Mouse (Mus musculus): Measurements from ENCODE around the gene Gm364.

Gene Gm364

DNA sequence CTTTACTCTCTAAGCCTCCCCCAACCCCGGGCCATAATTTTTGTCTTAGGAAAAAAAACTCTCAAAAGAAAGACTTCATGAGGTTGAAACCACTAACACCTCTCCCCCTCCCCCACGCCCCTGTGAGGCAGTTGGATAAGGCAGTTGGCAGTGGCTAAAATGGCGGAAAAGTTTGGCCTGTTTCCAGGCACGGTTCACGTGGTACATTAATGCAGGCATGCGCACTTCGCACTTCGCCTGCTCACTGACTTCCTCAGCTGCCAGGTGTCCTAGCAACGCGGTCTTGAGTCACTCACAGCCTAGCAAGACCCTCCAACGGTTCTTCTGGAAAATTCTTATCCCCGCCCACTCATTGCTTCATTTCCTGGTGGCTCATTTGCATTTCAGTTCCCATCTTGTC lies at the start of gene Gm364:
TSS of gene Gm364 (plus strand) at position 386 of the 400 bp plus-strand sequence.
- no peak for DNase-seq (ENCODE audit: extremely low spot score)

DNA sequence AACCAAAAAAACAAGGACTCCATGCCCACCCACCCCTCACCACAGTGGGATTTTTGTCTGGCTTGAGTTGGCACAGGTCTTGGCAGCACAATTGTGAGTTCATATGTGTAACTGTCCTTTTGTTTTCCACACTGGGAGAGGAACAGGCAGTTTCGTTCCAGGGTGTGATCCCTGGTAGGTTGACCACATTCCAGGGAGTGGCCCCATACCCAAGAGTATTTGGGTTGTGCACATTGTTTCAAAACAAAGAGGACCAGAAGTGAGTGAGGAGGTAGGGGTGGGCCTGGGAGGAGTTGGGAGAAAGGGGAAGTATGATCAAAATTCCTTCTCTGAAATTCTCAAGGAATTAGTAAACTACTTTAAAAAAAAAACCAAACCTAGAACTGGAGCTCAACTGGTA lies 49.6 kb upstream of the Gm364 start:
- no peak for DNase-seq (ENCODE audit: extremely low spot score)

DNA sequence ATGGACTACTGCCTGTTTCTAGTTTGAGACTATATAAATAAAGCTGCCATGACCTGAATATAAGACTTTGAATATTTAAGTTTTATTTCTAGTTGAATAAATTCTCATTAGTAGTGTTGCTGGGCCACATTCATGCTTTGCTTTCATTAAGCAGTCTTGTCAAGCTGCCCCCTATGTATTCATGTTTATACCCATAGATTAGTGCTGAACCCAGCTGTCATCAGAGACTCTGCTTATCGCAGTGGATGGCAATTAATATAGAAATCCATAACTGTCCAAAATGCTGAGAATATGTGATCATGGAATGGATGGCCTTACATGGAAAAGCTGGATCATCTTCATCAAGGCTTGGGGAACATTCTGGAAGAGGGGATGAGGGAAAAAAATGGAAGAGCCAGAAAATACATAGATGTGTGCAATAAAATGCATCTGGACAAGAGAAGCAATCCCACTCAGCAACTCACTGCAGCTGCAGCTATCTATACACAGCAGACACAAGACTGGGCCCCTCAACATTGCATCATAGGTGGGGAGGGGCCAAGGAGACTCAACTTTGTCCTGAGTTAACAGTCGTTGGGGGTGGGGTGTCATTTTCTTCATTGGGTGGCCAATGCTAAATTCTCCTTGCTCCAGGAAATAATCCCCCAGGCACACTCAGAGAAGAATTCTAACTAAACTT lies 43.9 kb upstream of the Gm364 start:
- DNase-seq (ENCODE audit: extremely low spot score) = no peak

DNA sequence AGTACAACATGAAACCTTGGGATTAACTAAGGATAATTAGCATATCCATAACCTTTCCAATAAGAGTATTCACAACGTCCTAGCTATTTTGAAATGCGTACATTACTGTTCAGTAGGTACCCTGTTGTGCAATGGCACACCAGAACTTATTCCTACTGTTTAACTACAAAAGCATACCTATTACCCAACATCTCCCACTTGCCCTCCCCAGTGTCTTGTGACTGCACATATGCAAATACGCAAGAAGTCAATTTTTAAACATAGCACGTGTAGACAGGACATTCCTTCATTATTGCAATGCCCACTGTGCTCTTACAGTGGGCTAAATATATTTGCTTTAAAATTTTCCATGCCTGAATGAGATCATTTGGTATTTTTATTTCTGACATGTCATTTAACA lies 36.0 kb upstream of the Gm364 start:
- no peak for DNase-seq (ENCODE audit: extremely low spot score)

DNA sequence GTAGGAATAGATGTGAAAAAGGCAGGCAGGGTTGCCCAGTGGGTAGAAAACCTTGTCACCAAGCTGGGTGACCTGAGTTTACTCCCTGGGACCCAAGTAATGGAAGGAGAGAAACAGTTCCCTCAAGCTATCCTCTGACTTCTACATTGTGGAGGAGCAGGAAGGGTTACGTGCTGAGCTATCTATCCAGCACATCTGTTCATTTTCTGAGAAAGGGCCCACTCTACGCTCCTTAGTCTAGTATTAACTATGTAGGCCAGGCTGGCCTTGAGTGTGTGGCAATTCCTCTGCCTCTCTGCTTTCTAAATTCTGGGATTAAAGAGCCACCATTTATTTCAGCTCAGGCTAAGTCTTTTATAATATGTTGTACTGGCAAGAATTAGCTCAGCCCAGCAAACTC lies 35.4 kb upstream of the Gm364 start:
- DNase-seq (ENCODE audit: extremely low spot score) = no peak

DNA sequence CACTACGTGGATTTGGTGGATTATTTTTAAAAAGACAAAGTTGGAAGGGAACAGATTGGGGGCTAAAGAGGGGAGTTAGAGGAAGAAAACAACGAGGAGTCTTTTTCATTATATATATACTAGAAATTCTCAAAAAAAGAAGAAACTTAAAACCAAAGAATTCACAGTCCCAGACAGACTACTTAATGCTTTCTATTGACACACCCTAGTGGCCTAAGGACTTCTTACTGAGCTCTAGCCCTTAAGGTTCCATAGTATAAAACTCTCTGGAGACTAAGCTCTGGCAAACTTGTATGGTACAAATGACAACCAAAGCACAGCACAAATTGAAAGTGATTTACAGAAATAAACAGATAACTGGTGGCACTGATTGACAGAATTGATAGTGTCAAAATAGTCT lies 34.9 kb upstream of the Gm364 start:
- no peak for DNase-seq (ENCODE audit: extremely low spot score)

DNA sequence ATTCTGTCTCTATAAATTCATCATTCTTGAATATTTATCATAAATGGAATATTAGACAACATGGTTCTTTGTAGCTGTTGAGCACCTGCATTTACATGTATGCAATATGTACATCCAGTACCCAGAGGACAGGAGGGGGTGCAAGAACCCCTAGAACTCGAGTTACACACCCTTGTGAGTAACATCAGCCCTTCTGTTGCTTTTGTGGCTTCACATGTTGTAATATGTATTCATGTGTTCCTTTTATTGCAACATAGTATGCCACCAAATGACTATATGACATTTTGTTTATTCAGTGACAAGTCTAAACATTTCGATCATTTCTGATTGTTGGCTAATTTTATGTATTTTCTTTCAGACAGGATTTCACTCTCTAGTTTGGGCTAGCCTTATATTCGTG lies 31.9 kb upstream of the Gm364 start:
- DNase-seq (ENCODE audit: extremely low spot score) = no peak

DNA sequence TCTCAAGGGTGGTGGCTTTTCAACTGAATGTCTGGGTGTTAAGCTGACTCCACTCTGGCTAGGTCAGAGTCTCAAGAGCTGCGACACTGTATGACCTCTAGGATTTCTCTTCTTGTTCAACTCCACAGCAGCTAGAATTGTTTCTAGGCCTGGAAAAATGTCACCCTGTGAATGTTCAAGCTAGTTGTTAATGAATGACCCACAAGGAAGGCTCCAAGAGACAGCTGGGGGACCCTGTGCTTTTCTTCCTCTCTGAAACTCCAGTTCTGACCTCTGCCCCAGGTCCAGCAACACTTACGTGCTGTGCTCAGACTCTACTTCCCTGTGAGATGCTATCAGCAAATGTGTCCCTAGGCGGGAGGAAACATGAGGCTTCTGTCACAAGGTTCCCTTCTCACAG lies 30.4 kb upstream of the Gm364 start:
- DNase-seq (ENCODE audit: extremely low spot score) = no peak

DNA sequence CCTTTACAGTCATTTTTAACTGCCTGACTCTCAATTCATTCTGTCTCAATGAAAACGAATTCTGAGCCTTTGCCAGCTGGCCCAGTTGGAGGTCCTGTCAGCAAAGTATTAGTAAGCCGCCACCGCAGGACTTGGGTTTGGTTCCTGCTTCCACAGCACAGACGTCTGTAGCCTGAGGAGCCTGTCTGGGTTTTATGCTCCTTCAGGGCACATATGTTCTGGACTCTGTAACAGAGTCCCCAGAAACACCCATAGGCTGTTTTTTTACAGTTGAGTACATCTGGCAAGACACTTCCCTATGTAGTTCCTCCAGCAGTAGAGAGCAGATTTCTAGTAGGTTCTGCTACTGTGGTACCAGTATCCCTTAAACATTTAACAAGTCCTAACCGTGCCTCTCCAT lies 28.0 kb upstream of the Gm364 start:
- DNase-seq (ENCODE audit: extremely low spot score) = no peak

DNA sequence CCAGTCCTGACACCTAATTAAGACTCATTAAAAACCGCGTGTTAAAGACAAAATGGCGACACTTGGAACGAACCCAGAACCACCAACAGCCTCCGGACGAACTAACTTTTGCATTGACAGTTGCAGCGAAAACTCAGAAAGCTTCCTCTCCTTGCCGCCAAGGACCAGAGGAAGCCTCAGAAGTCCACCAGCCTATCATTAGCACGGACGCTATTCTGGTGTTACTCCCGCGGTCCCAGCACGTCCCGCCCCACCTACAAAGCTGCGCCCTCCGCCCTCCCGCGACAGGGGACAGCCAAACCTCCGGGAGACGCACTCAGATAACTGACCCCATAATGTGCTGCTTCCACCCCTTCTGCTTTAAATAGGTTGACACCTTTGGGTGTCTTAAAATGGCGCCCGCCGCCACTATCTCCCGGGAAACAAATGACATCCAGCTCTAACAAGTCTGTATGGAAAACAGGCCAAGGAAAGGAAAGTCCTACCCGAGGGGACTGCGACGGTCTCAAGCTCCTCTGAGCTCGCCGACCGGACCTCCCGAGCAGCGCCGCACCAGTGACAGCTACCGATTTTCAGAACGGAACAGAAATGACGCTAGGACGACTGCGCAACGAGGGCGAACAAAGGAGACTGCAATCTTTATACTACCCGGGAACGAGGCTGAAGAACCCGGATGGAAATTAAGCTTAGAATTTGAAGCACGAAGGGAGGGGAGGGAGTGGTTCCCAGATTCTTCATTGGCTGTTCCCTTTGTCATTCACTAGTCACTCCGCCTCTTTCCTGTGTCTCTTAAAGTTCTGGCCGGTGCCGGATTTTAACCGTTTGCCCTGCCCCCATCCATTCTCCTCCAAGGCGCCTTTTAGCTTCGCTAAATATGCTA lies 16.3 kb upstream of the Gm364 start, which contains the start of gene Rbmx:
TSS of gene Rbmx (minus strand) at position 670 of the 880 bp plus-strand sequence.
- DNase-seq (ENCODE audit: extremely low spot score) = peak; percentile 82

DNA sequence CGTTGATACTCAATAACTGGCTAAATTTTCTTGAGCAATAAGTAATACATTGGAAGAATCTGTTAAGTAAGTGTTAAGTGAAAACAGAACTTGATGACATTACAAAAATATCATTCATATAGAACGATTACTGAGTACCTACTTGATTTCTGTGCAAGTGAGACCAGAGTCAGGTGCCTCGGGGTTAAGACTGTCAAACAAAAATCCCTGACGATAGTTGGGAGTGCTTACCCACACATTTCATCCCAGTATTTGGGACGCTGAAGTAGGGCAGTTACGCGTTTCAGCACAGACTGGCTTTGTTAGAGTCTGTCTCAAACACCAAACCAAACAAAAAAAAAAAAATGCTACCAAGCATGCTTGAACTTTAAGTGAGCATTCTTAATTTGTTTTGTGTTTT lies 15.5 kb upstream of the Gm364 start:
- no peak for DNase-seq (ENCODE audit: extremely low spot score)

DNA sequence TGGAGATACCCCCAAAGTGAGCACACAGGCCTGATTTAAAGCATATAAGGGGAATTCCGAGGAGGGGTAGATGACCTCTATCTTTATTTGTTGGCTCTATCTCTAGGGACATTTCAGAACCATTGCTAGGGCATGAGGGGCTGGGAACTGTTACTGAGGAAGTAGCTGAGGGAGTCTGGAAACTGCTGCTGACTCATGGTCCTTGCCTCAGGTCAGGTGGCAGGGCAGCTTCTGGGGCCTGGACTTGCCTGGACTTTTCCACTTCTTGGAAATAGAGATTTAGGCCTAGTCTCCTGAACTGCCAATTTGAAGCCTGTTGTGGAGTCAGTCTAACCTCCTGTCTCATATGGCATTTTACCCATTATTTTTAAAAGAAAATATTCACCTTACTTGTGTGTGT lies 7.6 kb upstream of the Gm364 start:
- DNase-seq (ENCODE audit: extremely low spot score) = no peak

DNA sequence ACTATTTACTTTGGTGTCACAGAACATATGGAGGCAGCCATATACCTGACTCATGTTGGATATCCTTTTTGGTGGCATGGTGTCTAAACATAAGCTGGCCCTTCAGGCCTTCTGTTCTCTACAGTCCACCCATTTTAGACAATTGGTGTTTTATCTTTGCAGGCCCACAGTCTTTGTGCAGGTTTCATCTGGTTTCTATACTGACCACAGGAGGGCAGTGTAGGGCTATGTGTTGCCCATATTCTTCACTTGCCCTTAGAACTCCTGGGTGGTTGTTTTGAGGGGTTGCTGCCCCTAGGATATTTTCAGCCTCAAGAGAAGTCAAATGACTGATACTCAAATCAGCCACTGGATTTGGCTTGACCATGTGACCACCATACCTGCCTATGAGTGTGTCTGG lies 5.3 kb upstream of the Gm364 start:
- no peak for DNase-seq (ENCODE audit: extremely low spot score)

DNA sequence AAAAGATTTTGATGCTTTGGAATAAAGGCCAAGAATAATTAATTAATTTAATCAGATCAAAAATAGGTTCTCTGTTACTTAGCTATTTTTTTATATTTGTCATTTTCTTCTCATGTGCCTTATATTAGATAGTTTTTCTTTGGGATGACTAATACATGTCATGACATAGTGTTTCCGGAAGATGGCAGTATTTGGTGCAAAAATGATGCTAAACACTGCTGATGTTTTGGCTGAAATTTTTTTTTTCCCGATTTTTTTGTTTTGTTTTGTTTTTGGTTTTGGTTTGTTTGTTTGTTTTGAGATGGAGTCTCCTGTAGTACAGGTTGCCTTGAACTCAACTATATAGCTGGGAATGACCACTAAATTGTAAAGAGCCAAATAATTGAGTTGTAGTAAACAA lies 22.7 kb downstream of the Gm364 start:
- DNase-seq (ENCODE audit: extremely low spot score) = no peak

DNA sequence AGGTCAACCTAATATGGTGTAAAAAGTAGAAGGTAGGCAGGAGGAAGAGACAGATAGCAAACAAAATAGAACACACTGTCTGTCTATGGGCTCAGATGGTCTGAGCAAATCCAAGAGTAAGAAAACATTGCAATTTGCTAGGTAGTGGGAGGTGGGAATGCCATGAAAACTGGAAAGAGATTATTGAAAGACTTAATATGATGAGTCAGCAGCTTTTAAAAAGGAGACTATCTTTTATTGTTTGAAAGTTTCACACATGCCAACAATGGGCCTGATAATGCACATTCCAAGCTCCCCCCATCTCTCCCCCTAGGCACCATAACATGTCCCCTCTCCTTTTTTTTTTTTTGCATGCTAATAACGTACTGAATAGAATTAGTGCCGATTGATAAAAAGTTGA lies 24.9 kb downstream of the Gm364 start:
- DNase-seq (ENCODE audit: extremely low spot score) = no peak

DNA sequence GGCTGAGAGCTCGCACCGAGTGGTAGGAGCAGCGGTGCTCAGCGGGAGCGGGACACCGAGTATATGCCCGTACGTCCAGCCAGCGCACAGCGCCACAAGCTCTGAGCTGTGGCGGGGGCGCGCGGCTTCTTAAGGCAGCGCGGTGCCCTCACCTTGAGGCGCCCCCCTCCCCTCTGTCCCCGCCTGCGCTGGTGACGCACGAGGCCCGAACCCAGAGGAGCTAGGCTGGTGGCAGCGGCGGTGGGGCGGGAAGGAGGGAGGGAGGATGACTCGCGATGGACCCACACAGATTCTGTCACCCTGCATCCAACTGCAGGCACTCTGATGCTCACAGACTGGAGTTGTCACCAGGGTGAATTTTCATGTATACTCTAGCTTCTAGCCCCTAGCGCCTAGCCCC lies 94.7 kb downstream of the Gm364 start, which contains the start of gene Gpr101:
TSS of gene Gpr101 (minus strand) at position 124 of the 400 bp plus-strand sequence.
- DNase-seq (ENCODE audit: extremely low spot score) = no peak

DNA sequence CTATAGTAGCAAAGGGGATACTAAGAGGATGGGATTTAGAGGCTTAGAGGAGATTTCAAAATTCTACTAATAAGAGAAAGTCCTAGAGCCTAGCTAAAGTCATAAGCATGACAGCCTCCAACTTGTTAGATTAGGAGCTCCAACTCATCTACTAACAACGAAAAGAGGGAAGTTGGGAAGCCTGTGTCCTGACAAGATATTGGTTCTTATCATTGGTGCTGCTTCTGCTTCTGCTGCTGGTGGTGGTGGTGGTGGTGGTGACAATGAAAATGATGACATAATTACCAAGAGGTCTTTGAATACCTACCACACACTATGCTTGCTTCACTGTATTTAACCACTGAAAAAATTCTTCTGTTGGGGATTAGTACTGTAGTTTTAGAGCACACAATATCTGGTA lies 97.3 kb downstream of the Gm364 start:
- no peak for DNase-seq (ENCODE audit: extremely low spot score)

DNA sequence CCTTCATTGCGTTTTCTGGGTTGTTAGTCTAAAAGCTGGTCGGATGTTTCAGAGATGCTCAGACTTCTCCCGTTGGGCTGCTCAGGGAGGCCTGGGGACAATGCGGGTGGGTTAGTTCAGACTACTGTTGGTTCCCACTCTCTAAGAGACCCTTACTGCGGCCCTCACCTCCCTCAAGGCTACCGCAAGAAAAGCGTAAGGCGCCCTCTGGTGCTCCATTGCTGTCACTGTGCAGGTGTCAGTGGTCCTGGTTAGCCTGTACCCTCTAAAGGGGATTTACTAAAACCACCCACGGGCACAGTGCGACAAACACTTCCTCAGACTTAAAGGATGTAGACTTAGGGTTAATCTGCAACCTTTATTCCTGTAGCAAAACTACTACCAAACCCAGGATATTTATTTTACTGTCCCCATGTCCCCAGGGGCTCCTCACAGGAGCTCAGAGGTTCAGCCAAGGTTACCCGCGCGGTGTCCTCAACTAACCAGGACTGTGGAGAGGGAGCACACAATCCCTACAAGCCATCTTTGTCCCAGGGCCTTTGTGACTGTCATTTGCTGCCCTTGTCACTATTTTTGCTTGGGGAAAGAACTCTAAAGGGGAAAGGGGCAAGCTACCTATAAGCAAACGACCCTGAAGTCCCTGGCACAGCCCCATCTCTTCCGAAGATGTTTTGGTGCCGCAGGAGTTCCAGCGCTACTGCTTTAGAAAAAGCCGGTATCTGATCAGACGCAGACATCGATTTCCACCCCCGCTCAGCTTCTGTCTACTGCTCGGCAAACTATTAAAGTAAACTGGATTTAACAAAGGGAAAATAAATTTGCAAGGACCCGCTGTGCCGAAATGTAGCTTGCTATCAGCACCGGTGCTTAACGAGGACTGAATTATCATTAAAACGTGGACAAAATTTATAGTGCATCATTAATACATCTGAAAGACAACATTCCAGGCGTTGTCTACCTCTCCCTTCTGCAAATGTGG lies 112.5 kb downstream of the Gm364 start:
- DNase-seq (ENCODE audit: extremely low spot score) = peak; percentile 14

Measured in embryo, embryonic 9.5 days (tissue).